In genomic region chr13:44558051-44558450, GRCm38 (mm10) we compare ENCODE assay signal across 21 mouse cellular contexts.
DNase-seq lines count a peak whose midpoint lies in the region.
"Had no signal": no experiment of that assay in that cellular context is flagged by ENCODE, and none has a peak within 500 bp of the region (broad histone marks: within the 10 kb centered on the region; RNA-seq: fewer than 3 reads in every experiment).

No protein-coding gene starts in this region.

- peak; percentile 54 for DNase-seq in right cerebral cortex, adult 18-20 months
- no peak for DNase-seq in right cerebral cortex, postnatal 10 days (ENCODE audit: low spot score in 2 of 2)
- peak; percentile 71 for DNase-seq in R1 (ENCODE audit: low read depth, low spot score)
- peak; percentile 31 to 35 for DNase-seq in layer of hippocampus, adult 8-10 months (ENCODE audit: low spot score in 2 of 2)
- DNase-seq in right cerebral cortex, postnatal 36 days (ENCODE audit: low spot score in 2 of 2), result peak; percentile 31 to 35
- no peak for DNase-seq in heart, adult 18-20 months
- DNase-seq in limb, embryonic 10.5 days (ENCODE audit: low spot score), result no peak
- DNase-seq: adrenal gland, postnatal 25 days; heart, postnatal 36 days; kidney, adult 2 months; kidney, postnatal 25 days; liver, embryonic 13.5 days; thymus, postnatal 36 days had no signal

- no peaks in the 10 kb centered on the region for H3K27me3 ChIP-seq in limb, embryonic 10.5 days (ENCODE audit: low read depth, poor library complexity, severe bottlenecking)
- H3K27me3 ChIP-seq: CH12.LX; heart, embryonic 13.5 days; hindbrain, embryonic 15.5 days; liver, embryonic 13.5 days; lung, embryonic 15.5 days; midbrain, embryonic 12.5 days; stomach, embryonic 15.5 days had no signal

- no peak overlapping the region for H3K27ac ChIP-seq in limb, embryonic 10.5 days
- H3K27ac ChIP-seq: heart, embryonic 13.5 days; hindbrain, embryonic 15.5 days; limb, embryonic 12.5 days; liver, embryonic 13.5 days; lung, embryonic 15.5 days; macrophage; midbrain, embryonic 12.5 days; stomach, embryonic 15.5 days had no signal

- 92% methylated on average over 12 of the region's 12 CpGs for WGBS in limb, embryonic 10.5 days

- H3K36me3 ChIP-seq in limb, embryonic 10.5 days, result no peaks in the 10 kb centered on the region
- H3K36me3 ChIP-seq: heart, embryonic 13.5 days; hindbrain, embryonic 15.5 days; limb, embryonic 12.5 days; liver, embryonic 13.5 days; lung, embryonic 15.5 days; midbrain, embryonic 12.5 days; stomach, embryonic 15.5 days had no signal

- H3K4me1 ChIP-seq in limb, embryonic 10.5 days, result peaks cover 26% of the 10 kb centered on the region
- H3K4me1 ChIP-seq: hindbrain, embryonic 15.5 days; liver, embryonic 13.5 days; lung, embryonic 15.5 days; midbrain, embryonic 12.5 days; stomach, embryonic 15.5 days had no signal

- H3K4me3 ChIP-seq in limb, embryonic 10.5 days, result no peak overlapping the region
- H3K4me3 ChIP-seq: heart, embryonic 13.5 days; hindbrain, embryonic 15.5 days; limb, embryonic 12.5 days; liver, embryonic 13.5 days; lung, embryonic 15.5 days; midbrain, embryonic 12.5 days; stomach, embryonic 15.5 days had no signal

- no peaks in the 10 kb centered on the region for H3K9me3 ChIP-seq in limb, embryonic 10.5 days (replicated peaks)
- H3K9me3 ChIP-seq: heart, embryonic 13.5 days; hindbrain, embryonic 15.5 days; limb, embryonic 12.5 days; liver, embryonic 13.5 days; lung, embryonic 15.5 days; midbrain, embryonic 12.5 days; stomach, embryonic 15.5 days had no signal

Comparison
In these comparisons a context has a peak if more than half of its experiments do, and no peak if none do; other contexts are left out.
1. DNase-seq: peak in right cerebral cortex, adult 18-20 months (single experiment), R1 (single experiment), layer of hippocampus, adult 8-10 months (2 of 2) and right cerebral cortex, postnatal 36 days (2 of 2); none in right cerebral cortex, postnatal 10 days (0 of 2), heart, adult 18-20 months (0 of 2) and limb, embryonic 10.5 days (single experiment).